Mouse (Mus musculus): ENCODE results near the gene Dock8. TPM values are rescaled to one million over a fixed set of nuclear protein-coding genes. Genes with fewer than 3 reads are reported as not detected.

Gene Dock8
- total RNA-seq, 2 experiments from 2014 or later: 16.3 to 18.5 TPM

DNA sequence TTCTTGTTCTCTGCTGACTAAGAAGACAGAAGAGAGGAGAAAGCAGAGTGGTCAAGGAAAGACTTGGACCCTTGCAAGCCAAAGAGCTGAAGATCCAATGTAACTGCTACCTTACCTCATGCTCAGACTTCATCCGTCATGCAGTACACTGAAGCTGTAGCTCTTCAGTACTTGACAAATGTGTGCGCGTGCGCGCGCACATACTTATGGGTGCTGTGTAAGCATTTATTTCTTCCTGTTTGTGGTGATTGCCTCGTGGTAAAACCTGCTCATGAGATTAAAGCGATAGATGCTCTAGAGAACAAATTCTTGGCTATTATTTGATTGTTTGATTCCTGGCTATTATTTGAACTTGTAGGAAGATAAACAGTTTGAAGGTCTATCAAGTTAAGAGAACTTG is 58.5 kb downstream of the Dock8 start:
- intact Hi-C loops (cut with DNase I): no loop called here
- no peak for DNase-seq

DNA sequence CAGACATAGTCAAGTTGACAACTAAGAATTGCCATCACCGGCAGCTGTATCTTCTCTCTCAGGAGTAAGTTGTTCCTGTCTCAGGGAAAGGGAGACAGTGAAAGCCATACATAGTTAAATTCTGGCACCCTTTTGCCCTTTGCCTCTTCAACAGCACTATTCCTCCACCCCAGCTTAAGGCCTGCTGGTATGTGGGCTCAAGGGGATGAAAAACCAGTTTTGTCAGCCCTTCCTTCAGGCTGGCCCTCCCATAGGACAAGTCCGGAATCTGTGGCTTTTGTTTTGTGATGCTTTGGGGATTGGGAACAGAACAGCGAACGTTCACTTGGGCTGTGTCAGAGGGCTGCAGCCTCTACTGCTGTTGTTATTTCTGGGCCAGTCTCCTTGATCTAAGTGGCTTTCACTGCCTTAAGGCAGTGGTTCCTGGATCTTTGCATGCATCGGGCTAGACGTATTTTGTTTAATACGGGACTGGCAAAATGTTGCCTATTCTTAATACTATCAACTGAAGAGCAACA is 60.6 kb downstream of the Dock8 start:
- intact Hi-C loops (cut with DNase I): no loop called here
- no peak for DNase-seq

GRCm38 (mm10) chr19:25060375-25060774 is 61.0 kb downstream of the Dock8 start:
- DNase-seq: peak; percentile 51 to 66
- intact Hi-C loops (cut with DNase I): no loop called here

DNA sequence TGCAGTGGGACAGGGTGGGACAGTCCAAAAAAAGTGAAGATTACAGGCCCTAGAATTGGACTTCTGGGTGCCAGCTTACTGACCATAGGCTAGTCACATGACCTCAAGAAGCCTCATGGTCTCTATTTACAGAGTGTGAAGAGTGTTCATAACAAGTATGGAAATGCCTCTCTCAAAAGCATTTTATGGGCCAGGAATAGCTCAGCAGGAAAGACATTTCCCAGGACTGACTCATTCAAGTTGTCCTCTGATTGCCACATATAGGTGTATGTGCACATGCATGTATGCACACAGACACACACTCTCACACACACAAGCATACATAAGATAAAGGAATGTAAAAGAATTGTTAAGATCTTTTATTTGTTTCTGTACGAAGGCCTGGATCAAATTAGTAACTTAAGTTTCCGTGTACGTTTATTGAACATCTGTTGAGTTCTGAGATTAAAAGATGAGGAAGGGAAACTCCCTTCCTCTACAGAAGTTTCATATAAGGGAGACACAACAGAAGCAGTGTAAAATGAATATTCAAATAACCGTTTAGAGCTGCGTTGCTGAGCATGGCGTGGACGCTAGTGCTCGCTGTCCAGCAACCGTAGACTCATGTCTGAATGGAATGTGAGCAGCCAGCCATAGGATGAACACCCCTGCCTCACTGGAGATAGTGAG is 63.0 kb downstream of the Dock8 start:
- DNase-seq: no peak
- intact Hi-C loops (cut with DNase I): no loop called here

DNA sequence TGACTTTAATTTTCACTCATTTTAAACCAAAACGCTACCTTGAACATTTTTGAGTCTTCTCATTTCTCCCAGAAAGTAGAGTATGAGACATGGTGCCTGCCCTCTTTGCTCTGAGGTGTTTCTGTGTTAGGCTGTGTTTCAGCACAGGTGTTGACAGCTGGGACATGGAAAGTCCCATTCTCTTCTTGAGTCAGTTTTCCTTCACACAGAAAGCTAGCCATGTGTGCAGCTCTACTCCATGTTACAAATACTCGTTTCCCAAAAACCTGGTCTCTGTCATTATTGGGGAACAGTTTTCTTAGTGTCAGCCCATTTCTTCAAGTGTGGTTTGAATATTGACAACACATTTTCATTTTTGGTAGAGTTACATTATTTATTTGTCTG is 63.5 kb downstream of the Dock8 start:
- intact Hi-C loops (cut with DNase I): no loop called here
- no peak for DNase-seq

DNA sequence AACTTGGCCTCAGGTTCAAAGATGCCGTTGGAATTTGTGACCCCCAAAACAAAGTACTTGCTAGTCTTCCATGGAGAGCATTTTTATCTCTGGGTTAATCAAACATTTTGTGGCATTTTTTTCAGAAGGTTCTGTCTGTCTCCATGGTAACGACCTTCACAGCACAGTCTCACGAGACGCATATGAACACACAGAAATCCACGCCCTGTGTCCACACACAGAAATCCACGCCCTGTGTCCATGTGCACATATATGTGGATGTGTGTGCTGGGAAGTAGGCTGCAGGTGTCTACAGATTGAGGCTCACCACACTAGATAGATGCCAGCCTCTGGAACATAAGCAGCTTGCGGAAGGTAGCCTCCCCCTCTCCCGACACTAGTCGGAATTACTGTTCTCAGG is 66.9 kb downstream of the Dock8 start:
- intact Hi-C loops (cut with DNase I): no loop called here

GRCm38 (mm10) chr19:25068518-25068917 is 69.2 kb downstream of the Dock8 start:
- no peak for DNase-seq
- intact Hi-C loops (cut with DNase I): no loop called here

More for the DNA sequence above, 66.9 kb downstream of the Dock8 start:
- DNase-seq: no peak

DNA sequence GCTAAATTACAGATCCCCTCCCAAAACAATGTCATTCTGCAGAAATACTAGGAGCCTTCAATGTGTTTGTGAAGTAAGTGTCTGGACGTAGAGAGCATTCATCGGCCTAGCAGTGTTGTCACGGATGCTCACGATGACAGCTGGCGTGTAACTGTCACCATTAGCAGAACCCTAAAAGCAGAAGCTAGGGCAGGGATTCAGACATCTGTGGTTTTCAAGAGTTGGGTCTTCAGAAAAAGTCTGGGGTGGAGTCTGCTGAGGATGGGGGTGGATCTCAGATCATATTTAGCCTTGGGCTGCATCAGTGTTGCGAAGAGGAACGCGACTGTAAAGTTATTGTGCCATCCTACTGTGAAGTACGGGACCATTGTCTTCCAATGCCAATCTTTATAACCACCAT is 73.2 kb downstream of the Dock8 start:
- intact Hi-C loops (cut with DNase I): no loop called here
- DNase-seq: no peak

- intact Hi-C loops (cut with DNase I): no loop called here
Measured at GRCm38 (mm10) chr19:25074741-25075140, 75.4 kb downstream of the Dock8 start.

GRCm38 (mm10) chr19:25077636-25078035 is 78.3 kb downstream of the Dock8 start:
- DNase-seq: no peak
- intact Hi-C loops (cut with DNase I): no loop called here

More at GRCm38 (mm10) chr19:25074741-25075140, 75.4 kb downstream of the Dock8 start:
- DNase-seq: peak in 1 of 2 experiments; percentile 11

GRCm38 (mm10) chr19:25078130-25078529 is 78.8 kb downstream of the Dock8 start:
- DNase-seq: no peak
- intact Hi-C loops (cut with DNase I): no loop called here

DNA sequence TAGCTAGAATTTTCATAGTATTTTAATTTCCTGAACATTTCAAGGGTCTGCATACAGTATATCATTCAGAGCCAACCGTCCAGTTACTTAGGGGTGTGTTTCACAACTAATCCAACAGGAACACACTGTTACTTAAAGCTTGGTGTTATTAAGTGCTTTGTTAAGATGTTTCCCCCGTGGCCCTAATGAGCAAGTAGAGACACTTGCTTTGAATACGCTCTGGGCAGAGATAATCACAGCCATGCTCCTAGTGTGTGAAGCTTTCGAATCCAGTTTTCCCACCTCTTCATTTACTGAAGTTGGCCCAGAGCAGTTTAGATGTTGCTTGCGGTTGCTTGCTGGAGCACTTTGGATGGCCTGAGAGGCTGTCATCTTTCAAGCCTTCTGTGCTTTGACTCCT is 80.8 kb downstream of the Dock8 start:
- no peak for DNase-seq
- intact Hi-C loops (cut with DNase I): no loop called here

DNA sequence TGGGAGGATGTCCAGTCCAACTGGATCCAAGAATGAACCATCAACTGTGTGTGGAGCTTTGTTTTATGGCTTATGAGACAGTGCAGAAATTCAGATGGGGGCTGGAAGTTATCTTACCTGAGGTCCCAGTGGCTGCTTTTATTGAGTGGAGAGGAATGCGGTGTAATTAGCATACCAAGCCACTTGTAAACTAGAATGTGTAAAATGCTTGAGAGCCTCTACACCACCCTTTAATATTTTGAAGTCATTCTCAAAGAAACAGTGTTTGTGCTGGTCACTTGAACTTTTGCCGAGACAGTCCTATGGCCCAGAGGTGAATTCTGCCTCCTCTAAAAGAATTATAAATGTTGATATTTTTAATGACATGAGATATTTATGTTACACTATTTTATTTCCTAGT is 83.5 kb downstream of the Dock8 start:
- no peak for DNase-seq
- intact Hi-C loops (cut with DNase I): no loop called here

- intact Hi-C loops (cut with DNase I): no loop called here
- DNase-seq: no peak
Measured at GRCm38 (mm10) chr19:25087181-25087580, 87.8 kb downstream of the Dock8 start.

DNA sequence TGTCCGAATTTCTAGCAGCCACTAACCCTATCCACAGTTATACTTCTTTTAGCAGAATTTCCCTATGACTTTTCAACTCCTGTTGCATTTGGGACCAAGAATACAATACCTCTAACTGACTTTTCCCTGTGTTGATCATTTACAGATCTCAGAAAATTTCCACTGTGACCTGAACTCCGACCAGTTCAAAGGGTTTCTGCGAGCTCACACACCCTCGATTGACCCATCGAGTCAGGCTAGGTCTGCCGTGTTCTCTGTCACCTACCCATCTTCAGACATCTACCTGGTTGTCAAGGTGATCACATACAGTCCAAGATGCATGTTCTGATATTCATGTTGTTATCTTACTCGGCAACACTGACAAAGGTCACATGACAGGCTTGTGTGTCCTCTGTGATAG is 90.4 kb downstream of the Dock8 start:
- intact Hi-C loops (cut with DNase I): no loop called here
- no peak for DNase-seq

DNA sequence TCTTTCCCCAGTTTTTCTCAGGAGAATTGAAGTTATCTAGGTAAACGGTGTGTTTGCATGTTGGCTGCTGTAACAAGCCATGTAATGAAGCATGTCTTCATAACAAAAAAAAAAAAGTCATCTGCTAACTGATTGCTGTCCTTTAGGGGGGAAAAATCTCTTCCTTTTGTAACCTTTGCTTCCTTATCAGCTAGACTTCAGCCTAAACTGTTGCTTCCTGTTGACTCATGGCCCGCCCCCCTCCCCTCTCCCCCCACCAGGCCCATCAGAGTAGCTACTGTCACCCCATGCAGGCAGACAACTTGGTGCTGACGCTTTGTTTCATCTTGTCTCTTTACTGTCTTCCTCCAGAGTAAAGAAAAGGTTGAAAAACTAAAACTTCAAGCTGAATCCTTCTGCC is 95.8 kb downstream of the Dock8 start:
- no peak for DNase-seq
- intact Hi-C loops (cut with DNase I): no loop called here

GRCm38 (mm10) chr19:25096316-25096715 is 97.0 kb downstream of the Dock8 start:
- no peak for DNase-seq
- intact Hi-C loops (cut with DNase I): no loop called here

DNA sequence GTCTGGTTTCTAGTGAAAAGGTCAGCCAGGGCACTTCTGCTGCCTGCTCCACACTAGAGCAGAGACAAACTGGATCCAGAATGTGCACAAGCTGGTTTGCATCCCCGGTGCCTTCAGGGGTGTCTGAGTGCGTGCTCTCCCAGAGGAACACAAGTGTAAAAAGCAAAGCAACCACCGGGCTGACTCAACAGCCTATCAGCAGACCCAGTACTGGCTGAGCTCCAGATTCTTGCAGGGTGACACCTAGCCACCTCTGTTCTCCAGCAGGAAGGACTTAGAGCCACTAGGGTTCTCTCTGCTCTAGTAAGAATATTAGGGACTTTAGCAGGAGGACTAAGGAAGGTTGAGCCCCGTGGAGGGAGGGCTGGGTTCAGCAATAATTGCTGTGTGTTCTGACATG is 97.7 kb downstream of the Dock8 start:
- intact Hi-C loops (cut with DNase I): no loop called here
- DNase-seq: peak; percentile 49 to 53

DNA sequence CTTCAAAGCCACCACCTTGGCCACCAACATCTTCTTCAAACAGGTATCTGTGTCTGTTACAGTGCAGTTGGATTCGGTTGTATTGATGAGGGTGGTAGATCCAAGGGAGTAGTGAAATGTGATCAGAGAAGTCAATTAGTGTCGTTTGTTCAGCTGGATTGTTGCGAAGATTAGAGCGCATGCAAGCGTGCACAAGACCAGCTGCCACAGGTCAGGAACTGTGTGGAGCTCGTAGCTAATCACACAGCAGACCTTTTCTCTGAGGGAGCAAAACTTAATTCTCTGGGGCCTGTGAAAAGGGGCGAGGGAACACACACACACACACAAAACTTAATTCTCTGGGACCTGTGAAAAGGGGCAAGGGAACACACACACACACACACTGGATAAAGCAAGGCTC is 98.2 kb downstream of the Dock8 start:
- DNase-seq: no peak
- intact Hi-C loops (cut with DNase I): no loop called here

- no peak for DNase-seq
- intact Hi-C loops (cut with DNase I): no loop called here
Measured at GRCm38 (mm10) chr19:25097951-25098350, 98.6 kb downstream of the Dock8 start.

GRCm38 (mm10) chr19:25098941-25099340 is 99.6 kb downstream of the Dock8 start:
- no peak for DNase-seq
- intact Hi-C loops (cut with DNase I): no loop called here

DNA sequence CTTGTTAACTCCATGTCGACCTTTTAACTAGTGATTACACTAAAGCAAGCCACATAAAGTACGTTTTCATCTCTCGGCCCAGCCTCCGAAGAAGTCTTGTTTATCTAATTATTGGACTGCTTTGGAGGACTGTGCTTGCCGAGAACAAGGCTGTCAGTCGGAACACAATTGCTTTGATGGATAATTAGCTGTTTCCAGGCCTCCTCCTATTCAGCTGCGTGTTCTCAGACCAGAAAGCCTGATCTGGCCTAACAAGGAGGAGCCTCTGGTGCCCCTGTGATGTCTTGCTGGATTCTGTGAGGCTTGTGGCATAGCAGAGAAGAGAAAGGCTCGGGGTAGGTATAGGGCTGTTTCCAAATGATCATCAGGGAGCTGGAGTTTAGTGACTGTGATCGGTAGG is 106.3 kb downstream of the Dock8 start:
- no peak for DNase-seq
- intact Hi-C loops (cut with DNase I): loop anchor here (2.0 to 5.0 kb wide), 2 partner anchors 143 to 345 kb away; partner anchors contain the start of gene Cbwd1

- DNase-seq: no peak
- intact Hi-C loops (cut with DNase I): loop anchor here (2.0 to 5.0 kb wide), 2 partner anchors 144 to 344 kb away; partner anchors contain the start of gene Cbwd1
Measured at GRCm38 (mm10) chr19:25106315-25106714, 107.0 kb downstream of the Dock8 start.

Measured in heart, postnatal 10 days (tissue).